Mouse (Mus musculus) limb, embryonic 11.5 days (tissue): ENCODE results near the gene Gm13287. TPM values are rescaled to one million over a fixed set of nuclear protein-coding genes. Genes with fewer than 3 reads are reported as not detected.

Experiments
- ATAC-seq: fragments of 200-750 bp; cut with Nextera tagmentation; 2 replicates; pipeline ENCODE4 v1.8.0; 2017; ENCODE audit warnings: low read depth; ENCODE audit not compliant: insufficient number of reproducible peaks, low FRiP score, low TSS enrichment
- DNase-seq: peaks from one replicate; pipeline ENCODE4 v3.0.0-alpha.2; 2015; ENCODE audit warnings: low spot score
- H3K27ac ChIP-seq: fragments of 300-500 bp; sonication (generic); replicated peaks from 2 replicates; pipeline ENCODE4 v1.5.1; 2014; ENCODE audit warnings: low read depth, mild to moderate bottlenecking, low read length
- H3K27me3 ChIP-seq: fragments of 300-500 bp; sonication (generic); 2 replicates; pipeline ENCODE4 v1.6.1; 2014; ENCODE audit warnings: mild to moderate bottlenecking, low read length, mixed read lengths; ENCODE audit not compliant: control insufficient read depth, insufficient read depth
- H3K36me3 ChIP-seq: fragments of 300-500 bp; sonication (generic); 2 replicates; pipeline ENCODE4 v1.6.1; 2014; ENCODE audit warnings: mild to moderate bottlenecking, low read length, moderate library complexity, mixed read lengths; ENCODE audit not compliant: control insufficient read depth, insufficient read depth
- H3K4me1 ChIP-seq: fragments of 300-500 bp; sonication (generic); 2 replicates; pipeline ENCODE4 v1.6.1; 2014; ENCODE audit warnings: low read length, mixed read lengths; ENCODE audit not compliant: control insufficient read depth, insufficient read depth
- H3K4me2 ChIP-seq: fragments of 300-500 bp; sonication (generic); 2 replicates; pipeline ENCODE4 v1.6.1; 2014; ENCODE audit warnings: low read depth, mild to moderate bottlenecking, moderate library complexity; ENCODE audit not compliant: severe bottlenecking
- H3K4me3 ChIP-seq: fragments of 300-500 bp; sonication (generic); 2 replicates; pipeline ENCODE4 v1.5.1; 2014; ENCODE audit warnings: low read depth, low read length
- H3K9ac ChIP-seq: fragments of 300-500 bp; sonication (generic); 2 replicates; pipeline ENCODE4 v1.6.1; 2014; ENCODE audit warnings: mild to moderate bottlenecking, low read length
- H3K9me3 ChIP-seq: fragments of 300-500 bp; sonication (generic); 2 replicates; pipeline ENCODE4 v1.6.1; 2016; ENCODE audit warnings: low read length; ENCODE audit not compliant: control insufficient read depth
- WGBS: fragments of 180-500 bp; shearing (Covaris S2); extraction: QIAGEN DNeasy Blood & Tissue Kit; methylation state at CpG from one replicate; pipeline ENCODE4 v1.1.7; 2014; 5-methylcytosine and 5-hydroxymethylcytosine counted together
- polyA plus RNA-seq: library from polyadenylated mRNA; unstranded; fragments of >200 nt; fragmentation: Nextera tagmentation; extraction: Ambion mirVana; gene quantifications from 2 replicates; pipeline ENCODE4 v1.2.1, GENCODE M21; 2014

The Gm13287 gene
- polyA plus RNA-seq, 1 experiment from 2014 or later, result not detected

GRCm38 (mm10) chr4:88845334-88845733 is 42.3 kb downstream of the Gm13287 start:
- ATAC-seq (no peak), DNase-seq (no peak)
- H3K9ac ChIP-seq, result no peak overlapping the region
- H3K4me1 ChIP-seq, result no peaks in the 10 kb centered on the region
- no peaks in the 10 kb centered on the region for H3K9me3 ChIP-seq
- no peak overlapping the region for H3K4me2 ChIP-seq
- no peak overlapping the region for H3K4me3 ChIP-seq
- H3K36me3 ChIP-seq, result no peaks in the 10 kb centered on the region
- H3K27ac ChIP-seq, result no peak overlapping the region
- WGBS, result 70% methylated on average over 2 of the region's 2 CpGs
- no peaks in the 10 kb centered on the region for H3K27me3 ChIP-seq

DNA sequence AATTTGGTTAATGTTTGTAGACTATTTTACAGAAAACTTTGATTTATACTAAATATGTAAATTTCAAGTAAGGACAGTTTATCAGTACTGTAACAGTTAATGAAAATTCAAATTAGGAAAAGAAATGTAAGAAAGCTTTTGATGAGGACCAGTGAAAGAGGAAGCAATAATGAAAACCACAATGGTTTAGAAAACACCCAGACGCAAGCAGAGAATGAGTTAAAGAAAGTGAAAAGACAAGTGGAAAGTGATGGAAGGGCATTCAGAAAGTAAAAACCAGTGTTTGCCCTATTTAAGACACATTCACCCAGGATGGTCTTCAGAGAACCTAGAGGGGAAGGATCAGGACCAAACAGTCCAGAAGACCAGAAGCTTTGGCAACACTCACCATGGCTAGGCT is 46.6 kb downstream of the Gm13287 start, which contains the start of gene Ifna1:
TSS of gene Ifna1 (plus strand) at position 390 of the 400 bp plus-strand sequence.
- no peak for DNase-seq
- Histone ChIP-seq H3K27me3 (no peaks in the 10 kb centered on the region), H3K9me3 (no peaks in the 10 kb centered on the region), H3K27ac (no peak within 1 kb of the TSS), H3K4me1 (no peaks in the 10 kb centered on the region), H3K36me3 (no peaks in the 10 kb centered on the region), H3K4me3 (no peak within 1 kb of the TSS), H3K4me2 (no peak within 1 kb of the TSS), H3K9ac (no peak within 1 kb of the TSS)
- 69% methylated on average over 1 of the region's 1 CpGs for WGBS
- ATAC-seq, result no peak

DNA sequence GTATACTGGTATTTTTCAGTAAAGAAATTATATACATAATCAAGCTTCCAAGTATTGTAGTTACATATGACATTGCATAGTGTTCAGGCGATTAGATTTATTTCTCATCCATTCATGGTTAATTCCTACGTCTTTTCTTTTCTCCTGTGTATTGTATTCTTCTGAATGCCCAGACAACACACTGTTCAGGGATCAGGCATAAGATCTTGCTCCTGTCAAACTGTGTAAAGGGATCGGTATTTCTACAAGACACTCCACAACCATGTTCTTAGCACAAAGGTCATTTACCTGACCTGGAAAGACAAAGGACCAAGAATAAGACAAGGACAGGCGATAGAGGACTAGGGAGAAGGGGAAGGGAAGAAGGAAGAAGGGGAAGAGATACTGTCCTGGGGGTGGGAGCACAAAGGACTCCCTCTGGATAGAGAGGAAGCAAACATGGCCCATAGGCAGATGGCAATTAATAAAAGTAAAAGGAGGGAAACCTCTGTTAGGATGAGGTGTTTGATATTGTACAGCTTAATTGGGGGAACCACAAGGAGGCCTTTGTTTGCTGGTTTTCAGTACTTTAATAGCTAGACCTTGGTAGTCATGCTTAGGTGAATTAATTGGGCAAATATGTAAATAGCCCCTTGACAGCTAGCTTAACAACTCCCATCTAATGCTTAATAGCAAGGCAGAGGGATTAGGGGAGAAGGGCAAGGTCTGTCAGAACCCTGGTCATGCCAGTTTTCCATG is 48.1 kb downstream of the Gm13287 start:
- Histone ChIP-seq H3K9ac (no peak overlapping the region), H3K4me1 (no peaks in the 10 kb centered on the region), H3K27ac (no peak overlapping the region), H3K27me3 (no peaks in the 10 kb centered on the region), H3K36me3 (no peaks in the 10 kb centered on the region), H3K9me3 (no peaks in the 10 kb centered on the region), H3K4me2 (no peak overlapping the region), H3K4me3 (no peak overlapping the region)
- 84% methylated on average over 4 of the region's 4 CpGs for WGBS
- ATAC-seq (no peak), DNase-seq (no peak)

Other genes with a start within 250 kb of the Gm13287 start
- not detected in 2 replicates for gene Ifna15, start 245.0 kb upstream of the Gm13287 start, polyA plus RNA-seq
- gene Ifna14, start 231.5 kb upstream of the Gm13287 start, polyA plus RNA-seq, result not detected in 2 replicates
- not detected in 2 replicates for gene Ifna9, start 210.9 kb upstream of the Gm13287 start, polyA plus RNA-seq
- not detected in 2 replicates for gene Ifna12, start 199.9 kb upstream of the Gm13287 start, polyA plus RNA-seq
- not detected in 2 replicates for gene C87499, start 168.8 kb upstream of the Gm13287 start, polyA plus RNA-seq
- not detected in 2 replicates for gene Ifna13, start 158.8 kb upstream of the Gm13287 start, polyA plus RNA-seq
- gene Ifna16, start 126.3 kb upstream of the Gm13287 start, polyA plus RNA-seq, result not detected in 2 replicates
- gene Ifna2, start 119.3 kb upstream of the Gm13287 start, polyA plus RNA-seq, result not detected in 2 replicates
- gene Ifnab, start 111.9 kb upstream of the Gm13287 start, polyA plus RNA-seq, result not detected in 2 replicates
- gene Gm26566, start 81.4 kb upstream of the Gm13287 start, polyA plus RNA-seq, result 0.81 and 1.5 TPM in 2 replicates
- 139 and 140 TPM in 2 replicates for gene Klhl9, start 80.8 kb upstream of the Gm13287 start, polyA plus RNA-seq
- gene Gm13271, start 48.4 kb upstream of the Gm13287 start, polyA plus RNA-seq, result not detected in 2 replicates
- gene Gm13283, start 43.1 kb upstream of the Gm13287 start, polyA plus RNA-seq, result 0.13 TPM in 1 of 2 replicates, not detected in the other
- gene Gm13290, start 29.4 kb upstream of the Gm13287 start, polyA plus RNA-seq, result 0.38 TPM in 1 of 2 replicates, not detected in the other
- gene Gm13289, start 26.3 kb upstream of the Gm13287 start, polyA plus RNA-seq, result not detected in 2 replicates
- not detected in 2 replicates for gene Gm13272, start 23.4 kb upstream of the Gm13287 start, polyA plus RNA-seq
- not detected in 2 replicates for gene Ifnz, start 21.1 kb upstream of the Gm13287 start, polyA plus RNA-seq
- not detected in 2 replicates for gene Gm13276, start 17.5 kb upstream of the Gm13287 start, polyA plus RNA-seq
- not detected in 2 replicates for gene Gm13277, start 14.6 kb upstream of the Gm13287 start, polyA plus RNA-seq
- not detected in 2 replicates for gene Gm13278, start 11.7 kb upstream of the Gm13287 start, polyA plus RNA-seq
- gene Gm13275, start 8.8 kb upstream of the Gm13287 start, polyA plus RNA-seq, result not detected in 2 replicates
- not detected in 2 replicates for gene Gm13279, start 5.9 kb upstream of the Gm13287 start, polyA plus RNA-seq
- gene Gm13285, start 3.6 kb upstream of the Gm13287 start, polyA plus RNA-seq, result 1.1 and 1.4 TPM in 2 replicates
- gene Gm13288, start 2.3 kb downstream of the Gm13287 start, polyA plus RNA-seq, result not detected in 2 replicates
- gene Ifna7, start 13.0 kb downstream of the Gm13287 start, polyA plus RNA-seq, result not detected in 2 replicates
- not detected in 2 replicates for gene Ifna11, start 16.7 kb downstream of the Gm13287 start, polyA plus RNA-seq
- not detected in 2 replicates for gene Ifna6, start 24.2 kb downstream of the Gm13287 start, polyA plus RNA-seq
- gene Ifna5, start 32.3 kb downstream of the Gm13287 start, polyA plus RNA-seq, result not detected in 2 replicates
- gene Ifna4, start 38.6 kb downstream of the Gm13287 start, polyA plus RNA-seq, result not detected in 2 replicates
- gene Ifna1, start 46.8 kb downstream of the Gm13287 start, polyA plus RNA-seq, result not detected in 2 replicates
- not detected in 2 replicates for gene Ifne, start 76.9 kb downstream of the Gm13287 start, polyA plus RNA-seq